Mouse (Mus musculus) 3134 (cell line): Measurements from ENCODE around the gene Eif3m.
A peak's percentile ranks its signal among the peaks of the same experiment; 100 is the strongest.

Experiments used
- DNase-seq: peaks from one replicate; pipeline ENCODE4 v3.0.0-alpha.2; 2011; ENCODE audit warnings: low spot score; ENCODE audit not compliant: insufficient read length; ENCODE audit errors: extremely low read depth

Eif3m gene

DNA sequence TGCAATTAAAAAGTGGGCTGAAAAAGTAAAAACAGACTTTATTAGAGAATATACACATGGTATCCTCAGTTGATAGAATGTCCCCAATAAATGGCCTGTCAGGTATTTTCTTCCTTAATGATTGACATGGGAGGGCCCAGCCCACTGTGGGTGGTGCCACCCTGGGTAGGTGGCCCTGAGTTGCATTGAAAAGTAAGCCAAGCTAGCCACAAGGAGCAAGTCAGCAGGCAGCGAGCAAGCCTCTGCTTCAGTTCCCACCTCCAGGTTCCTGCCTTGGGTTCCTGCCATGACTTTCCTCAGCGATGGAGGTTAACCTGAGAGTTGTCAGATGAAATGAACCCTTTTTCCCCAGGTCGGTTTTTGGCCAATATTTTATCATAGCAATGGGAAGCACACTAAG lies 922 bp upstream of the Eif3m start:
- DNase-seq, result peak; percentile 16

DNA sequence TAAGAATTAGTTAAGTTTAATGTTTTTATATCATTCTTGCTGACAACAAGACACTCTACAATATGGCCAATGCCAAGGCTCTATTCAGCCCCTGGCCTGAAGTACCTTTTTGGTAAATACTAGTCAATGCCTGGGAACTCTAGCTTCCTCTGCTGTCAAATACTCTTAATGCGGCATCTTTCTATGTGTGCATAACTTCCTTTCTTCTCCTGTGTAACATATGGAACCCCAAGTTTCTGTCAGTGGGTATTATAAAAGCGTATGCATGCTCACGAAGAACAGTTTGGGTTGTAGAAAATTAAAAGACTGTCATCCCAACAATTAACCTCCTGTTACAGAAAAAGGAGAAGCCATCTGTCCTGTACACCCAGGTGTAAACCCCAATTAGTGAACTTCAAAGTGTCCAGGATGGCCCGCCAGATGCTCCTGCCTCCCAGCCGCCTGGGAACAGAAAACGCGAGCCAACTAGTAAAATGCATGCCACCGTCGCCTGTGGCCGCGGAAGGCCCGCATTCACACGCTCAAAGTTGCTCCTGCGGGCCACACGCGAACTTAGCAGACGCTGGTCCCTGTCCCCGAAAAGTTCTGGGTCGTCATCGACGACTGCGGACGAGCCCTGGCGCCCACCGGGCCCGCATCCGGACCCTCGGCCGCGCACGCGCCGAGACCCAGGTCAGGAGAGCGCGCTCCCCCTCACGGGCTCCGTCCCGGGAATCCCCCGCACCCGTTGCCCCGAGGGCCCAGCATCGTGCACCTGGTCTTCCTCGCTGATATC lies 501 bp downstream of the Eif3m start:
- DNase-seq, result no peak

DNA sequence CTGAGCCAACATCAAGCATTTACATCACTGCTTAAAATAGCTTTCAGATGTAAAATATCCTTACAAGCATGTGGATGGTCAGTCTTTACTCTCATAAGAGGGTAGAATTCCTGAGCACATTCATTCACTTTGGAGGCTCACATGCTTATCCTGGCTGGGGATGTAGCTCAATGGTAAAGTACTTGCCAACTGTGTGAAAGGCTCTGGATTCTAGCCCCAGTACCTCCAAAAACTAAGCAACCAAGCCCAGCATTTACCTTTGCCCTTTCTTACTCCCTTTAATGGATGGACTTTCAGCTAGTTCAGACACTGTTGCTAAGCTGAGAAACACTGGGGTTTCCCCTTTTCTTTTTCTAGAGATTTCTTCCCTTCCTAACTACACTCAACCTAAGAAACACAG lies 9.6 kb downstream of the Eif3m start:
- DNase-seq, result no peak

DNA sequence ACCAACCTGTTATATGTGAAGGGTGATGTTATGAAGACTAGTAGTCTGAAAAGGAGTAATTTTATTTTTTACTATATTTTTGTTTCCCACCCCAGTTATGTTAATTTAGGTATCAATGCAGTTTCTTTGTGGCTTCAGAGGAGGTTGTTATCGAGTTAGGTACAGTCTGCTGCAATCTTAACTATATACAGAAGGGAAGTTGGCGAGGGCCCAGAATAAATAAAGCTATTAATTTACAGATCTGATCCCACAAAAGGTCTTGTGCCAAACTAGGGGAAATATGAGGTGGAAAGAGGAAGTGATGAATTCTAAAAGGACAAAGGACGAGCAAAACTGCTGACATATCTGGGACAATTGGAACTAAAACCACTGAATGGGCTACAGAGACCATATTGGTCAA lies 20.7 kb downstream of the Eif3m start:
- no peak for DNase-seq

DNA sequence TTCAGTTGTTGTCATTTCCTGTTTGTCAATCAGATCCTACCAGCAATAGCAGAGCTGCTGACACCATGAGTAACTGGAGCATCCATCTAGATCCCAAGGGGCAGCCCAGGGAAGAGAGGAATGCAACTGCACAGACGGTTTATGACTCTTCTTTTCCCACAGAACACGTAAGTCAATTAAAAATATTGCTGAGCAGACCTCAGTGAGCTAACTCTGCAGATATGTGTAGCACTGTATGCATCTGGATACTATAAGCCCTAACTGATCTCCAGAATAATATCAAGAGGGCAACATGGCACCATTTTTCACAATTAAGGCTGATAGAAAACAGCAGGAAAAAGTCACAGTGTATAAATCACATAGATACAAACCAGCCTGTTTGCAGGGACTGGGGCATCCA lies 22.4 kb downstream of the Eif3m start:
- DNase-seq, result no peak

DNA sequence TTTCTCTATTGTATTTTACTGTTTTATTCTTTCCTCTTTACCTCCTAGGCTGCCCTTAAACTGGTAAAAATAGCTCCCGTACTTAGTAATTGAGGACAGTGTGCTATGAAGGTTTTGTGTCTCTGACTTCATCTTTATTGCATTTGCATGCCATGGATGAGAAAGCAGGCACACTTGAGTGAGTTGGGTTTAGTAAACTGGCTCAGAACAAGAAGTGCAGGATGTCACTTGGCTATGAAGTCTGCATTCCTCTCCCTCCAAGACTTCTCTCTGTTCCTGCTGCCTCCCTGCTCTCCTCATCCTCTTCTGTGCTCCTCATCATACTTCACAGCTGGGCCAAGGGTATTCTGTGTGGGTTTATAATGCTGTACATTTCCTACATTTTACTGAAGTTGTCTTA lies 27.9 kb downstream of the Eif3m start:
- DNase-seq, result no peak

DNA sequence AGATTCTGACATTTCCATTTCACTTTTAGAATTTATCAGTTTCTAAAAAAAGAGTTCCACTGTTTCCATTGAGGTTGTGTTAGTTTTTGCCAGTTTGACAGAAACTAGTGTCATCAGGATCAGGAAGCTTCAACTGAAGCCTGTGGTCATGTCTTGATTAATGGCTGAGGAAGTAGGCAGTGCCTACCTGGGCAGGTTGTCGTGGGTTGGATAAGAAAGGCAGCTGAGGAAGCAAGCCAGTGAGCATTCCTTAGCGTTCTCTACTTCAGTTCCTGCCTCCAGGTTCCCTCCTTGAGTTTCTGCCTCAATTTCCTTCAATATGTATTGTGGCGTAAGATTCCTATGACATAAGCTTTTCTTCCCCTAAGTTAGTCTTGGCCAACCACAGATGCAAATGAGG lies 31.1 kb downstream of the Eif3m start:
- DNase-seq, result no peak

DNA sequence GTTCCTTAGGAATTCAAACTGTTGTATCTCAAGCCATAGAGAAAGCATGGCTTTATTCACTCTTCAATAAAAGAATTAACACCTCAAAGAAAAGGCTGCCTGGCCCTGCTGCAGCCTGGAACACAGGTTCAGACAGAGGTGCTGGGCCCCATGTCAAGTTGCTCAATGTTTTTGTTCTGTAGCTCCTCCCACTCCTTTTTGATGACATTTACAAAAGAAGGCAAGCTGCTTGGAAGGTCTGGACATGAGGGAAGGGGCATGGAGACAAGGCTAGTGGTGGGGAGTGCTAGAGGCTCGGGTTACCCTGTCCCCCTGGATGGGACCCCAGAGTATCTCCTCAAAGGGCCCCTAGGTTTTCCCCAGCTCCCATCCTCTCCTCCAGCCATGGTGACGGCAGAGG lies 35.2 kb downstream of the Eif3m start:
- DNase-seq, result no peak

DNA sequence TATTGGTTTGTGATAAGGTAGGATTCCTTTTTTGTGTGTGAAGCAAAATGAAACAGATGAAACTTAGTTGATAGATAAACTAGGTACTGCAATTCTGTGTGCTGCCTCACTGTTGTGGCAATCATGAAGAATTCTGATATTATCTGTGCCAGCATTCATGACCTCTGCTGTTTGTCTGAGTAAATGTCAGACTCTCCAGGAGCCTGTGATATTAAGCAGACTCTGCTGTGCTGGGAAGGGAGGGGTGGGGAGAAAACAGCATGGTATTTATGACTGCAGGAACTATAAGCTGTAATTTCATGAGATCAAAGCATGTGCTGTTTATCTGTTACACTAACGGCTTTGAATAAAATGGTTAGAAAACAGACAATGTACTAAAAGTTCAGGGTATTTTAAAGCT lies 52.4 kb downstream of the Eif3m start:
- no peak for DNase-seq
